Mouse (Mus musculus) liver, embryonic 14.5 days (tissue): ENCODE measurements at regions not wholly inside any gene's neighbourhood (a gene's known extent, or its start where the extent isn't known, plus 50 kb on each side); places are given as distances from the start of the nearest gene placed in this dataset.

Experiments used
- CTCF ChIP-seq: IDR thresholded peaks from 2 replicates; pipeline ENCODE4 v1.5.1; 2016; ENCODE audit warnings: antibody characterized with exemption, low read depth, control low read depth
- EP300 ChIP-seq: IDR thresholded peaks from 2 replicates; pipeline ENCODE4 v1.6.1; 2016; ENCODE audit warnings: antibody characterized with exemption, low read depth

DNA sequence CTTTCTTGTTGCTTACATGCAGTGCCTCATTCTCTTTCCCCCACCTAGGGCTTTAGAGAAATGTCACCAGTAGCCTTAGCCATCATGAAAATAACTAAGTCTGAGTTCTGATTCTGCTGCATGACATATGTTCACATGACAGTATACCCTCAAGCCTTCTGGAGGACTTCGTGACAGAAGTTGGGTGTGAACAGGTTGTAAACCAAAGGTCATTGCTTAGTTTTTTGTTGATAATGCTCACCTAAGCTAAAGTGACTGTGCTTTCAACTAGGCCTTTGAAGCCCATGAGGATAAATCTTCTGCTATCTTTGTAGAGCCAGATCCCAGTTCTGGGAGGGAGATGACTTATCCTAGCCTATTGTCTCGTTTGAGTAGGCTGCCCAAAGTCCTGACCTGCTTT, 118.1 kb upstream of the Mamld1 start:
- TF ChIP-seq EP300 (no peak), CTCF (no peak)
